Mouse (Mus musculus) heart, postnatal 0 days (tissue): ENCODE data around the gene Med8.

Experiments
- CTCF ChIP-seq: IDR thresholded peaks from 2 replicates; pipeline ENCODE4 v1.5.1; 2016; ENCODE audit warnings: antibody characterized with exemption, control low read depth, low read depth
- EP300 ChIP-seq: IDR thresholded peaks from 2 replicates; pipeline ENCODE4 v1.6.1; 2016; ENCODE audit warnings: antibody characterized with exemption, low read depth

GRCm38 (mm10) chr4:118359896-118360720 is 49.0 kb upstream of the Med8 start:
- TF ChIP-seq CTCF: no peak
- TF ChIP-seq EP300: no peak
